Mouse (Mus musculus): ENCODE results near the gene Jmjd8.
"Not testable (repeated sequence)": the region's sequence is repeated elsewhere in the genome, so short reads cannot be mapped to it uniquely, and the experiment has no call there.

Gene Jmjd8

GRCm38 (mm10) chr17:25863681-25864080 lies 35.0 kb downstream of the Jmjd8 start:
- peak; percentile 44 for DNase-seq

- DNase-seq: peak; percentile 55
These were observed 35.6 kb downstream of the Jmjd8 start for GRCm38 (mm10) chr17:25864311-25864710.

- DNase-seq: peak; percentile 49
These were observed 36.6 kb downstream of the Jmjd8 start for GRCm38 (mm10) chr17:25865288-25865687.

GRCm38 (mm10) chr17:25866172-25866571 lies 37.5 kb downstream of the Jmjd8 start:
- peak; percentile 31 for DNase-seq

GRCm38 (mm10) chr17:25867509-25867835 lies 38.8 kb downstream of the Jmjd8 start:
- no peak for DNase-seq

- peak; percentile 76 for DNase-seq
These were observed 39.4 kb downstream of the Jmjd8 start for GRCm38 (mm10) chr17:25867836-25868600.

- DNase-seq: peak; percentile 86
These were observed 40.0 kb downstream of the Jmjd8 start, which contains the start of gene Mcrip2 for GRCm38 (mm10) chr17:25868601-25869191. TSS of gene Mcrip2 (minus strand) at chr17:25868764.

- DNase-seq: peak; percentile 52
These were observed 40.8 kb downstream of the Jmjd8 start for GRCm38 (mm10) chr17:25869498-25869897.

- peak; percentile 35 for DNase-seq
These were observed 41.3 kb downstream of the Jmjd8 start for GRCm38 (mm10) chr17:25869954-25870353.

- not testable (repeated sequence) for DNase-seq
These were observed 42.9 kb downstream of the Jmjd8 start for GRCm38 (mm10) chr17:25871566-25871965.

- DNase-seq: no peak
These were observed 44.0 kb downstream of the Jmjd8 start for GRCm38 (mm10) chr17:25872676-25873075.

- no peak for DNase-seq
These were observed 44.9 kb downstream of the Jmjd8 start for GRCm38 (mm10) chr17:25873405-25874147.

- peak; percentile 57 for DNase-seq
These were observed 45.6 kb downstream of the Jmjd8 start for GRCm38 (mm10) chr17:25874148-25874720.

- peak; percentile 90 for DNase-seq
These were observed 46.1 kb downstream of the Jmjd8 start, which contains the start of gene Mettl26 for GRCm38 (mm10) chr17:25874721-25875170. TSS of gene Mettl26 (plus strand) at chr17:25875074.

- peak; percentile 90 for DNase-seq
These were observed 46.8 kb downstream of the Jmjd8 start for GRCm38 (mm10) chr17:25875171-25876136.

- DNase-seq: peak; percentile 72
These were observed 47.8 kb downstream of the Jmjd8 start for GRCm38 (mm10) chr17:25876347-25876915.

GRCm38 (mm10) chr17:25877025-25877424 lies 48.4 kb downstream of the Jmjd8 start:
- no peak for DNase-seq

GRCm38 (mm10) chr17:25877741-25878610 lies 49.3 kb downstream of the Jmjd8 start:
- DNase-seq: peak; percentile 69

GRCm38 (mm10) chr17:25878611-25879180 lies 50.0 kb downstream of the Jmjd8 start:
- no peak for DNase-seq

GRCm38 (mm10) chr17:25879261-25879660 lies 50.6 kb downstream of the Jmjd8 start:
- DNase-seq: peak; percentile 53

All from cerebellum, adult 9-11 months (tissue).